Mouse (Mus musculus) megakaryocyte, embryonic 14.5 days (primary cell): ENCODE measurements around the gene Ppp4r4.

ENCODE experiments used
- FLI1 ChIP-seq: IDR thresholded peaks from 2 replicates; pipeline ENCODE4 v1.6.1; 2012; ENCODE audit warnings: low read length, inconsistent platforms, mixed read lengths
- GATA1 ChIP-seq: IDR thresholded peaks from 3 replicates; pipeline ENCODE4 v1.6.1; 2012; ENCODE audit warnings: mixed read lengths, low read length, inconsistent platforms, borderline replicate concordance

- TF ChIP-seq GATA1, result no peak
- no peak for TF ChIP-seq FLI1
Measured at GRCm38 (mm10) chr12:103544213-103544612, 12.1 kb downstream of the Ppp4r4 start.
